Mouse (Mus musculus): ENCODE measurements around the gene Rdm1. TPM values are rescaled to one million over a fixed set of nuclear protein-coding genes. Genes with fewer than 3 reads are reported as not detected.

Rdm1 gene
- total RNA-seq, 1 experiment from 2014 or later: 11.0 TPM

GRCm38 (mm10) chr11:101675349-101675748 is 48.4 kb downstream of the Rdm1 start:
- no peak for ATAC-seq (replicated peaks; ENCODE audit: low read depth, poor library complexity, severe bottlenecking)

- no peak for ATAC-seq (replicated peaks; ENCODE audit: low read depth, poor library complexity, severe bottlenecking)
These were observed 50.7 kb downstream of the Rdm1 start for GRCm38 (mm10) chr11:101677655-101678054.

GRCm38 (mm10) chr11:101678770-101679169 is 51.8 kb downstream of the Rdm1 start:
- ATAC-seq (replicated peaks; ENCODE audit: low read depth, poor library complexity, severe bottlenecking): no peak

- no peak for ATAC-seq (replicated peaks; ENCODE audit: low read depth, poor library complexity, severe bottlenecking)
These were observed 52.9 kb downstream of the Rdm1 start for GRCm38 (mm10) chr11:101679907-101680306.

GRCm38 (mm10) chr11:101680634-101681325 is 53.8 kb downstream of the Rdm1 start:
- ATAC-seq (replicated peaks; ENCODE audit: low read depth, poor library complexity, severe bottlenecking): no peak

- ATAC-seq (replicated peaks; ENCODE audit: low read depth, poor library complexity, severe bottlenecking): no peak
These were observed 55.0 kb downstream of the Rdm1 start for GRCm38 (mm10) chr11:101681968-101682367.

GRCm38 (mm10) chr11:101682410-101682960 is 55.5 kb downstream of the Rdm1 start:
- no peak for ATAC-seq (replicated peaks; ENCODE audit: low read depth, poor library complexity, severe bottlenecking)

Other genes with a start within 250 kb of the Rdm1 start
- gene Aarsd1, start 209.6 kb upstream of the Rdm1 start, total RNA-seq (2017): 51.6 and 69.0 TPM in 2 replicates
- gene Gm27029, start 202.4 kb upstream of the Rdm1 start, total RNA-seq (2017): 1.1 and 17.0 TPM in 2 replicates
- 3.1 and 5.4 TPM in 2 replicates for gene Rundc1, start 202.1 kb upstream of the Rdm1 start, total RNA-seq (2017)
- gene Ptges3l, start 201.9 kb upstream of the Rdm1 start, total RNA-seq (2017): not detected in 2 replicates
- 3,230 and 4,557 TPM in 2 replicates for gene Rpl27, start 184.9 kb upstream of the Rdm1 start, total RNA-seq (2017)
- 29.9 and 33.1 TPM in 2 replicates for gene Ifi35, start 178.8 kb upstream of the Rdm1 start, total RNA-seq (2017)
- 2.8 and 3.1 TPM in 2 replicates for gene Rnd2, start 162.2 kb upstream of the Rdm1 start, total RNA-seq (2017)
- 14.4 and 15.5 TPM in 2 replicates for gene Vat1, start 161.0 kb upstream of the Rdm1 start, total RNA-seq (2017)
- 43.0 and 49.1 TPM in 2 replicates for gene Brca1, start 75.2 kb upstream of the Rdm1 start, total RNA-seq (2017)
- gene Nbr1, start 75.0 kb upstream of the Rdm1 start, total RNA-seq (2017): 47.1 and 61.9 TPM in 2 replicates
- gene Tmem106a, start 45.0 kb upstream of the Rdm1 start, total RNA-seq (2017): 0.50 and 2.9 TPM in 2 replicates
- not detected in 2 replicates for gene Gm11634, start 27.9 kb upstream of the Rdm1 start, total RNA-seq (2017)
- gene Arl4d, start 38.3 kb downstream of the Rdm1 start, total RNA-seq (2017): 0.53 and 1.5 TPM in 2 replicates
- 24.9 and 46.5 TPM in 2 replicates for gene Dhx8, start 105.7 kb downstream of the Rdm1 start, total RNA-seq (2017)
- gene Etv4, start 158.2 kb downstream of the Rdm1 start, total RNA-seq (2017): not detected in 2 replicates

All from common myeloid progenitor, adult 5-6 weeks (primary cell).